Mouse (Mus musculus) limb, embryonic 14.5 days (tissue): ENCODE measurements at regions not wholly inside any gene's neighbourhood (a gene's known extent, or its start where the extent isn't known, plus 50 kb on each side); places are given as distances from the start of the nearest gene placed in this dataset.

ENCODE experiments used
- ATAC-seq: fragments of 200-750 bp; cut with Nextera tagmentation; 2 replicates; pipeline ENCODE4 v1.8.0; 2017; ENCODE audit warnings: low read depth, moderate number of reproducible peaks, moderate TSS enrichment; ENCODE audit not compliant: low FRiP score
- DNase-seq: peaks from one replicate; pipeline ENCODE4 v3.0.0-alpha.2; 2015; ENCODE audit warnings: low spot score
- H3K27ac ChIP-seq: fragments of 300-500 bp; sonication (generic); replicated peaks from 2 replicates; pipeline ENCODE4 v1.5.1; 2014; ENCODE audit warnings: low read depth, mild to moderate bottlenecking, low read length, moderate library complexity, mixed read lengths
- H3K27me3 ChIP-seq: fragments of 300-500 bp; sonication (generic); 2 replicates; pipeline ENCODE4 v1.6.1; 2014; ENCODE audit warnings: low read length, mixed read lengths; ENCODE audit not compliant: control insufficient read depth, insufficient read depth
- H3K36me3 ChIP-seq: fragments of 300-500 bp; sonication (generic); 2 replicates; pipeline ENCODE4 v1.6.1; 2014; ENCODE audit warnings: mild to moderate bottlenecking, low read length, moderate library complexity, mixed read lengths; ENCODE audit not compliant: control insufficient read depth, insufficient read depth
- H3K4me1 ChIP-seq: fragments of 300-500 bp; sonication (generic); 2 replicates; pipeline ENCODE4 v1.6.1; 2014; ENCODE audit warnings: antibody characterized with exemption, low read length, mixed read lengths; ENCODE audit not compliant: control insufficient read depth, insufficient read depth
- H3K4me2 ChIP-seq: fragments of 300-500 bp; sonication (generic); replicated peaks from 2 replicates; pipeline ENCODE4 v1.6.1; 2014; ENCODE audit warnings: low read depth, mild to moderate bottlenecking, low read length, moderate library complexity; ENCODE audit not compliant: severe bottlenecking
- H3K4me3 ChIP-seq: fragments of 300-500 bp; sonication (generic); replicated peaks from 2 replicates; pipeline ENCODE4 v1.5.1; 2014; ENCODE audit warnings: low read length
- H3K9ac ChIP-seq: fragments of 300-500 bp; sonication (generic); 2 replicates; pipeline ENCODE4 v1.6.1; 2014; ENCODE audit warnings: mild to moderate bottlenecking, low read depth, low read length, moderate library complexity; ENCODE audit not compliant: severe bottlenecking
- H3K9me3 ChIP-seq: fragments of 300-500 bp; sonication (generic); 2 replicates; pipeline ENCODE4 v1.6.1; 2016; ENCODE audit warnings: low read length; ENCODE audit not compliant: control insufficient read depth
- POLR2A ChIP-seq: fragments of 200-500 bp; IDR thresholded peaks from 2 replicates; pipeline ENCODE4 v1.8.0; 2012; ENCODE audit warnings: inconsistent platforms, mild to moderate bottlenecking, moderate library complexity, borderline replicate concordance; ENCODE audit not compliant: insufficient read depth, insufficient read length; ENCODE audit errors: extremely low read depth
- WGBS: fragments of 180-500 bp; shearing (Covaris S2); extraction: QIAGEN DNeasy Blood & Tissue Kit; methylation state at CpG from one replicate; pipeline ENCODE4 v1.1.7; 2014; 5-methylcytosine and 5-hydroxymethylcytosine counted together

DNA sequence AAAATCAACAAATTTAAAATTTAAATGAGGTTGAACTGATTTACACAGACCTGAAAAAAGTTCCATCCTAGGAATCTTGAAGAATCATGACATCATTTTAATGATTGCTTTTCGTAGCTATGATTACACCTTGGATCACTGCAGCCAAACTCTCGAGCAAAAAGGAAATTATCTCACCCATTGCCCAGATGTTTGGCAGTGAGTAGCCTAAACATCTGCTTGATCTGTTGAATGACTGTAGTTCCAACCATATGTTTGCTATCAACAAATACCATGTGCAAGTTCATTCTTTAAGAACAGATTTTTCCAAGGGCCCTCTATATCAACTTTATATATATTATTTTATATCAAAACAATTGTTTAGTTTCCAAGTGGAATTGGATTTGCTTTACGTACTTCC is 296.6 kb downstream of the Dmac1 start:
- DNase-seq = peak; percentile 63

DNA sequence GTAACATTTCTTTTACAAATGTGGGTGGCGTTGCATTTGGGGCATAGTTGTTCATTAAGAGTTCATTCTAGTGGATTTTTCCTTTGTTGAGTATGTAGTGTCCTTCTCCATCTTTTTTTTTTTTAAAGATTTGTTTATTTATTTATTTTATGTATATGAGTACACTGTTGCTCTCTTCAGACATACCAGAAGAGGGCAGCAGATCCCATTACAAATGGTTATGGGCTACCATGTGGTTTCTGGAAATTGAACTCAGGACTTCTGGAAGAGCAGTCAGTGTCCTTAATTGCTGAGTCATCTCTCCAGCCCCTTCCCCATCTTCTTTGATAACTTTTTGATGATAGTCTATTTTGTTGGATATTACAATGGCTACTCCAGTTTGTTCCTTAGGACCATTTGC is 306.0 kb downstream of the Dmac1 start:
- H3K4me1 ChIP-seq = no peaks in the 10 kb centered on the region
- no peaks in the 10 kb centered on the region for H3K27me3 ChIP-seq
- TF ChIP-seq POLR2A = no peak
- H3K9me3 ChIP-seq = no peaks in the 10 kb centered on the region
- no peak overlapping the region for H3K9ac ChIP-seq
- H3K36me3 ChIP-seq = no peaks in the 10 kb centered on the region
- H3K27ac ChIP-seq = no peak overlapping the region
- WGBS = 85% methylated on average over 1 of the region's 1 CpGs
- no peak for DNase-seq
- H3K4me3 ChIP-seq = no peak overlapping the region
- H3K4me2 ChIP-seq = no peak overlapping the region
- ATAC-seq = no peak

More for the DNA sequence above, 296.6 kb downstream of the Dmac1 start:
- Histone ChIP-seq H3K36me3 (no peaks in the 10 kb centered on the region), H3K4me1 (no peaks in the 10 kb centered on the region), H3K9me3 (no peaks in the 10 kb centered on the region), H3K4me3 (no peak overlapping the region), H3K9ac (no peak overlapping the region), H3K4me2 (no peak overlapping the region), H3K27me3 (no peaks in the 10 kb centered on the region), H3K27ac (no peak overlapping the region)
- 52% methylated on average over 3 of the region's 3 CpGs for WGBS
- no peak for TF ChIP-seq POLR2A
- ATAC-seq = no peak
